Mouse (Mus musculus) limb, embryonic 14.5 days (tissue): ENCODE results near the gene Slc39a13. TPM values are rescaled to one million over a fixed set of nuclear protein-coding genes. Genes with fewer than 3 reads are reported as not detected.

Experiments used
- ATAC-seq: fragments of 200-750 bp; cut with Nextera tagmentation; 2 replicates; pipeline ENCODE4 v1.8.0; 2017; ENCODE audit warnings: low read depth, moderate number of reproducible peaks, moderate TSS enrichment; ENCODE audit not compliant: low FRiP score
- DNase-seq: peaks from one replicate; pipeline ENCODE4 v3.0.0-alpha.2; 2015; ENCODE audit warnings: low spot score
- H3K27ac ChIP-seq: fragments of 300-500 bp; sonication (generic); replicated peaks from 2 replicates; pipeline ENCODE4 v1.5.1; 2014; ENCODE audit warnings: low read depth, mild to moderate bottlenecking, low read length, moderate library complexity, mixed read lengths
- H3K27me3 ChIP-seq: fragments of 300-500 bp; sonication (generic); 2 replicates; pipeline ENCODE4 v1.6.1; 2014; ENCODE audit warnings: low read length, mixed read lengths; ENCODE audit not compliant: control insufficient read depth, insufficient read depth
- H3K36me3 ChIP-seq: fragments of 300-500 bp; sonication (generic); 2 replicates; pipeline ENCODE4 v1.6.1; 2014; ENCODE audit warnings: mild to moderate bottlenecking, low read length, moderate library complexity, mixed read lengths; ENCODE audit not compliant: control insufficient read depth, insufficient read depth
- H3K4me1 ChIP-seq: fragments of 300-500 bp; sonication (generic); 2 replicates; pipeline ENCODE4 v1.6.1; 2014; ENCODE audit warnings: antibody characterized with exemption, low read length, mixed read lengths; ENCODE audit not compliant: control insufficient read depth, insufficient read depth
- H3K4me2 ChIP-seq: fragments of 300-500 bp; sonication (generic); replicated peaks from 2 replicates; pipeline ENCODE4 v1.6.1; 2014; ENCODE audit warnings: low read depth, mild to moderate bottlenecking, low read length, moderate library complexity; ENCODE audit not compliant: severe bottlenecking
- H3K4me3 ChIP-seq: fragments of 300-500 bp; sonication (generic); replicated peaks from 2 replicates; pipeline ENCODE4 v1.5.1; 2014; ENCODE audit warnings: low read length
- H3K9ac ChIP-seq: fragments of 300-500 bp; sonication (generic); 2 replicates; pipeline ENCODE4 v1.6.1; 2014; ENCODE audit warnings: mild to moderate bottlenecking, low read depth, low read length, moderate library complexity; ENCODE audit not compliant: severe bottlenecking
- H3K9me3 ChIP-seq: fragments of 300-500 bp; sonication (generic); 2 replicates; pipeline ENCODE4 v1.6.1; 2016; ENCODE audit warnings: low read length; ENCODE audit not compliant: control insufficient read depth
- POLR2A ChIP-seq: fragments of 200-500 bp; IDR thresholded peaks from 2 replicates; pipeline ENCODE4 v1.8.0; 2012; ENCODE audit warnings: inconsistent platforms, mild to moderate bottlenecking, moderate library complexity, borderline replicate concordance; ENCODE audit not compliant: insufficient read depth, insufficient read length; ENCODE audit errors: extremely low read depth
- WGBS: fragments of 180-500 bp; shearing (Covaris S2); extraction: QIAGEN DNeasy Blood & Tissue Kit; methylation state at CpG from one replicate; pipeline ENCODE4 v1.1.7; 2014; 5-methylcytosine and 5-hydroxymethylcytosine counted together
- polyA plus RNA-seq, 2 experiments: library from polyadenylated mRNA; depleted of rRNA in 1 of 2; stranded (reverse) in 1 of 2; unstranded in 1 of 2; fragments of >200 nt; fragmentation: Nextera tagmentation in 1 of 2; extraction: Ambion mirVana in 1 of 2; gene quantifications; 2 replicates each; pipeline versions ENCODE4 v1.2.1 to v1.2.3; 2012 to 2014

Gene Slc39a13
- polyA plus RNA-seq, 2 experiments = 63.3 to 143 TPM

GRCm38 (mm10) chr2:91082844-91083243 lies 12.6 kb upstream of the Slc39a13 start:
- Histone ChIP-seq H3K27ac (no peak overlapping the region), H3K9me3 (no peaks in the 10 kb centered on the region), H3K27me3 (no peaks in the 10 kb centered on the region), H3K9ac (no peak overlapping the region), H3K4me2 (no peak overlapping the region), H3K36me3 (no peaks in the 10 kb centered on the region), H3K4me1 (no peaks in the 10 kb centered on the region), H3K4me3 (no peak overlapping the region)
- ATAC-seq (no peak), DNase-seq (no peak)
- TF ChIP-seq POLR2A = no peak
- WGBS = 59% methylated on average over 9 of the region's 11 CpGs

GRCm38 (mm10) chr2:91081775-91082695 lies 11.8 kb upstream of the Slc39a13 start, which contains the start of gene Spi1:
TSS of gene Spi1 (plus strand) at chr2:91082390.
- Histone ChIP-seq H3K4me2 (no peak within 1 kb of the TSS), H3K9me3 (no peaks in the 10 kb centered on the region), H3K9ac (no peak within 1 kb of the TSS), H3K36me3 (no peaks in the 10 kb centered on the region), H3K4me1 (no peaks in the 10 kb centered on the region), H3K27me3 (no peaks in the 10 kb centered on the region), H3K27ac (no peak within 1 kb of the TSS), H3K4me3 (no peak within 1 kb of the TSS)
- 75% methylated on average over 13 of the region's 13 CpGs for WGBS
- TF ChIP-seq POLR2A = no peak
- DNase-seq (no peak), ATAC-seq (no peak)

- ATAC-seq (no peak), DNase-seq (no peak)
- H3K9ac ChIP-seq = no peak overlapping the region
- H3K4me1 ChIP-seq = no peaks in the 10 kb centered on the region
- H3K4me2 ChIP-seq = no peak overlapping the region
- no peak overlapping the region for H3K4me3 ChIP-seq
- WGBS = 74% methylated on average over 8 of the region's 8 CpGs
- no peaks in the 10 kb centered on the region for H3K9me3 ChIP-seq
- no peak overlapping the region for H3K27ac ChIP-seq
- TF ChIP-seq POLR2A = no peak
- H3K36me3 ChIP-seq = no peaks in the 10 kb centered on the region
- no peaks in the 10 kb centered on the region for H3K27me3 ChIP-seq
Observed at GRCm38 (mm10) chr2:91080784-91081513, 10.7 kb upstream of the Slc39a13 start.

GRCm38 (mm10) chr2:91079026-91079384 lies 8.8 kb upstream of the Slc39a13 start:
- ATAC-seq = no peak
- no peaks in the 10 kb centered on the region for H3K4me1 ChIP-seq
- 20% methylated on average over 5 of the region's 5 CpGs for WGBS
- peak overlapping the region; percentile 72 for H3K9ac ChIP-seq
- peak overlapping the region; percentile 94 for H3K4me2 ChIP-seq
- peak overlapping the region; percentile 47 for H3K4me3 ChIP-seq
- no peak for DNase-seq
- no peak overlapping the region for H3K27ac ChIP-seq
- no peaks in the 10 kb centered on the region for H3K36me3 ChIP-seq
- no peaks in the 10 kb centered on the region for H3K9me3 ChIP-seq
- TF ChIP-seq POLR2A = no peak
- no peaks in the 10 kb centered on the region for H3K27me3 ChIP-seq

GRCm38 (mm10) chr2:91078314-91079025 lies 8.3 kb upstream of the Slc39a13 start:
- WGBS = under 1% methylated on average over 16 of the region's 36 CpGs
- H3K4me3 ChIP-seq = peak overlapping the region; percentile 47
- H3K27ac ChIP-seq = no peak overlapping the region
- TF ChIP-seq POLR2A = no peak
- DNase-seq = peak; percentile 40
- no peaks in the 10 kb centered on the region for H3K9me3 ChIP-seq
- no peaks in the 10 kb centered on the region for H3K36me3 ChIP-seq
- H3K4me2 ChIP-seq = peak overlapping the region; percentile 94
- H3K9ac ChIP-seq = peak overlapping the region; percentile 72
- no peaks in the 10 kb centered on the region for H3K4me1 ChIP-seq
- no peaks in the 10 kb centered on the region for H3K27me3 ChIP-seq
- ATAC-seq = peak; percentile 64
